Mouse (Mus musculus) midbrain, embryonic 16.5 days (tissue): ENCODE measurements around the gene Pde4b. TPM values are rescaled to one million over a fixed set of nuclear protein-coding genes. Genes with fewer than 3 reads are reported as not detected.

Experiments used
- ATAC-seq: fragments of 200-750 bp; cut with Nextera tagmentation; 2 replicates; pipeline ENCODE4 v1.8.0; 2017; ENCODE audit warnings: moderate TSS enrichment
- H3K27ac ChIP-seq: fragments of 300-500 bp; sonication (generic); 2 replicates; pipeline ENCODE4 v1.5.1; 2014; ENCODE audit warnings: mild to moderate bottlenecking, low read length, mixed read lengths
- H3K27me3 ChIP-seq: fragments of 300-500 bp; sonication (generic); 2 replicates; pipeline ENCODE4 v1.6.1; 2014; ENCODE audit warnings: low read depth, low read length, mixed read lengths; ENCODE audit not compliant: control insufficient read depth, insufficient read depth
- H3K36me3 ChIP-seq: fragments of 300-500 bp; sonication (generic); 2 replicates; pipeline ENCODE4 v1.6.1; 2014; ENCODE audit warnings: mild to moderate bottlenecking, low read length, moderate library complexity, mixed read lengths; ENCODE audit not compliant: control insufficient read depth, insufficient read depth
- H3K4me1 ChIP-seq: fragments of 300-500 bp; sonication (generic); 2 replicates; pipeline ENCODE4 v1.6.1; 2014; ENCODE audit warnings: mild to moderate bottlenecking, low read length, mixed read lengths; ENCODE audit not compliant: control insufficient read depth, insufficient read depth
- H3K4me2 ChIP-seq: fragments of 300-500 bp; sonication (generic); 2 replicates; pipeline ENCODE4 v1.6.1; 2014; ENCODE audit warnings: mild to moderate bottlenecking, low read length, mixed read lengths
- H3K4me3 ChIP-seq: fragments of 300-500 bp; sonication (generic); 2 replicates; pipeline ENCODE4 v1.5.1; 2014; ENCODE audit warnings: low read depth, mild to moderate bottlenecking, low read length, moderate library complexity, mixed read lengths
- H3K9ac ChIP-seq: fragments of 300-500 bp; sonication (generic); 2 replicates; pipeline ENCODE4 v1.6.1; 2014; ENCODE audit warnings: low read depth, low read length, mixed read lengths
- H3K9me3 ChIP-seq: fragments of 300-500 bp; sonication (generic); replicated peaks from 2 replicates; pipeline ENCODE4 v1.6.1; 2014; ENCODE audit warnings: mild to moderate bottlenecking, low read length, mixed read lengths; ENCODE audit not compliant: control insufficient read depth, poor library complexity, severe bottlenecking
- WGBS: fragments of 180-500 bp; shearing (Covaris S2); extraction: QIAGEN DNeasy Blood & Tissue Kit; methylation state at CpG from one replicate; pipeline ENCODE4 v1.1.7; 2014; 5-methylcytosine and 5-hydroxymethylcytosine counted together
- polyA plus RNA-seq: library from polyadenylated mRNA; unstranded; fragments of >200 nt; fragmentation: Nextera tagmentation; extraction: Ambion mirVana; gene quantifications from 2 replicates; pipeline ENCODE4 v1.2.1, GENCODE M21; 2015

Pde4b gene
- polyA plus RNA-seq, 1 experiment from 2014 or later, result 64.5 TPM

GRCm38 (mm10) chr4:102621120-102621519 lies 533.8 kb downstream of the Pde4b start:
- no peak overlapping the region for H3K4me2 ChIP-seq
- H3K4me3 ChIP-seq, result no peak overlapping the region
- 90% methylated on average over 2 of the region's 2 CpGs for WGBS
- no peaks in the 10 kb centered on the region for H3K9me3 ChIP-seq
- no peak for ATAC-seq
- H3K36me3 ChIP-seq, result no peaks in the 10 kb centered on the region
- H3K27ac ChIP-seq, result no peak overlapping the region
- H3K9ac ChIP-seq, result no peak overlapping the region
- no peaks in the 10 kb centered on the region for H3K4me1 ChIP-seq
- no peaks in the 10 kb centered on the region for H3K27me3 ChIP-seq

- H3K4me3 ChIP-seq, result no peak overlapping the region
- H3K4me1 ChIP-seq, result 0 out of 2 replicates have a peak, but pooled peaks cover under 1% of the 10 kb centered on the region
- H3K9me3 ChIP-seq, result no peaks in the 10 kb centered on the region
- no peaks in the 10 kb centered on the region for H3K36me3 ChIP-seq
- no peak overlapping the region for H3K27ac ChIP-seq
- 53% methylated on average over 5 of the region's 5 CpGs for WGBS
- H3K4me2 ChIP-seq, result no peak overlapping the region
- no peak for ATAC-seq
- no peaks in the 10 kb centered on the region for H3K27me3 ChIP-seq
- no peak overlapping the region for H3K9ac ChIP-seq
Measured at GRCm38 (mm10) chr4:102622977-102623376, 535.6 kb downstream of the Pde4b start.

DNA sequence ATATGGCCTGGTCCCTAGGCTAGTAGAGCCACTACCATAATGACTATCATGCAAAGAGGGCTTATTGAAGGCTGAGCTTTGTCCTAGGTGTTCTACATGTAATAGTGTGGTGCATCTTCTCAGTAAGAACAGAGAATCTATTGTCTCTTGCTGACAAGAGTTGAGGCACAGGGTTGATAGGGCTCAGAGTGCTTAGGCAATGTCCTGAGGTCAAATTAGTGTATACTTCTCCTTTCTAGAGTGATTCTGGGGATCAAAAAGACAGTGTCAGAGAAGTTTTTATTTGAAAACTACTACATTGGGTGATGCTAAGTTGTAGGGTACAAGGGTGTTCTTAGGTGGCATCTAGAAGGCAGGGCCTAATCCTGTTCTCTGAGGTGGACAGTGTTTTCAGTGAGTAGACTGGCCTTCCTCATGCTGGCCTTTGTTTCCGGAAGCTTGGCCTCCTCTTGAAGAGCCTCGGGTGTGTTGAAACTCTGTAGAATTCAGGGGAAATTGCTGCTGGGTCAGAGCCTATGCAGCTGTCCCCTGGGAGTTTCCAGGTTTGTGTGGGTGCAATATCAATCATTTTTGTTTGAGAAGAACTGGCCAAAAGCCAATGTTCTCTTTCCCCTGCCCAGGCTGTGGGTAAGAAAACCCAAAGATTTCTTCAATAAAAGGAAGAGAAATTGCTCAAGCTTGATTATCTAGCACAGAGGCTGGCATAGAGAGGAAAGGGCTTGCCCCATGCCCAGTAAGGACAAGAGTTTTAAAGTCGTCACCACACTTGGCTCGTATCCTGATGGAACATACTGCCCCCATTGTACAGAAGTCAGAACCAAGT lies 536.7 kb downstream of the Pde4b start:
- no peak overlapping the region for H3K4me3 ChIP-seq
- H3K9me3 ChIP-seq, result no peaks in the 10 kb centered on the region
- H3K27me3 ChIP-seq, result no peaks in the 10 kb centered on the region
- no peak overlapping the region for H3K27ac ChIP-seq
- no peaks in the 10 kb centered on the region for H3K36me3 ChIP-seq
- ATAC-seq, result no peak
- H3K4me2 ChIP-seq, result no peak overlapping the region
- H3K4me1 ChIP-seq, result 0 out of 2 replicates have a peak, but pooled peaks cover 2% of the 10 kb centered on the region
- H3K9ac ChIP-seq, result no peak overlapping the region
- 85% methylated on average over 4 of the region's 4 CpGs for WGBS

GRCm38 (mm10) chr4:102624937-102625336 lies 537.6 kb downstream of the Pde4b start:
- no peaks in the 10 kb centered on the region for H3K36me3 ChIP-seq
- H3K27me3 ChIP-seq, result no peaks in the 10 kb centered on the region
- H3K4me2 ChIP-seq, result no peak overlapping the region
- ATAC-seq, result no peak
- 83% methylated on average over 8 of the region's 8 CpGs for WGBS
- 0 out of 2 replicates have a peak, but pooled peaks cover 2% of the 10 kb centered on the region for H3K4me1 ChIP-seq
- no peaks in the 10 kb centered on the region for H3K9me3 ChIP-seq
- no peak overlapping the region for H3K4me3 ChIP-seq
- H3K9ac ChIP-seq, result no peak overlapping the region
- no peak overlapping the region for H3K27ac ChIP-seq

DNA sequence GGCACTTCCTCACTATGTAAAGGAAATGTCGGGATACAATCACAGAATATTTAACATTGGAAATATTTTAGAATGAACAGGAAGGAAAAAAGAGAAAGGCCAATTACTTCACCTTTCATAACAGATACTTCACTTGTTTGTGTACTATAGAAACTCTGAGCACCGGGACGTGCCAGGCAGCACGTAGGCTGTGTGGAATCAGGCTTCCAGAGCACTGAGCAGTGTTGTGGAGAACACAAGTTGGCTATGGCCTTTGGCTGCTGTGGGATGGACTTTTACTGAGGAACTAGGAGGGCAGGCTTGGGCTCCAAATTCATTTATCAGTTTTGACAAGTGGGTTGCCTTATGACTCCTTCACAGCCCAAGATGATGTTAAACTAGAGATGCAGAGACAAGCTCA lies 540.5 kb downstream of the Pde4b start:
- 89% methylated on average over 4 of the region's 4 CpGs for WGBS
- H3K9ac ChIP-seq, result no peak overlapping the region

DNA sequence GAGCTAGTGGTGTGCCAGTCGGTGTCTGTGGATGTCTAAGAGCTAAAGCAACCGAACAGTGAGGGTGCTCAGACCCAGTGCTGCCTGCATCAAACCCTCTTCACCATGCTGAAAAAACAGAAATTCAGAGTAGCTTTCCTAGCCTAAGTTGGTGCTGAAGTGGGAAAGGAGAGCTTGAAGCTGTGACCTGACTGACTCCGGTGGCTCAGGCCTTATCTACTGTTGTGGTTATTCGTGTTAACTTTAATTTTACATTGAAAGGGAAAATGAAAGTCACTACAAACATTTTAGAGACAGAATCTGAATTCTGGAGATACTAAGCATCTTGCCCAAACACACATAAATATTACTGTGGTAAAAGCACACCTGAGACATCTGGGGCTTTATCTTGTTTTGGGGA lies 542.3 kb downstream of the Pde4b start:
- no peaks in the 10 kb centered on the region for H3K36me3 ChIP-seq
- no peaks in the 10 kb centered on the region for H3K9me3 ChIP-seq
- no peak for ATAC-seq
- no peak overlapping the region for H3K9ac ChIP-seq
- H3K27ac ChIP-seq, result no peak overlapping the region
- 0 out of 2 replicates have a peak, but pooled peaks cover 2% of the 10 kb centered on the region for H3K4me1 ChIP-seq
- 84% methylated on average over 4 of the region's 4 CpGs for WGBS
- H3K27me3 ChIP-seq, result no peaks in the 10 kb centered on the region
- H3K4me2 ChIP-seq, result no peak overlapping the region
- H3K4me3 ChIP-seq, result no peak overlapping the region

More for the DNA sequence above, 540.5 kb downstream of the Pde4b start:
- Histone ChIP-seq H3K27me3 (no peaks in the 10 kb centered on the region), H3K4me3 (no peak overlapping the region), H3K9me3 (no peaks in the 10 kb centered on the region), H3K4me1 (0 out of 2 replicates have a peak, but pooled peaks cover 2% of the 10 kb centered on the region), H3K4me2 (no peak overlapping the region), H3K36me3 (no peaks in the 10 kb centered on the region), H3K27ac (no peak overlapping the region)
- no peak for ATAC-seq

- Histone ChIP-seq H3K36me3 (no peaks in the 10 kb centered on the region), H3K4me1 (0 out of 2 replicates have a peak, but pooled peaks cover 2% of the 10 kb centered on the region), H3K27ac (no peak overlapping the region), H3K4me3 (no peak overlapping the region), H3K9ac (no peak overlapping the region), H3K9me3 (no peaks in the 10 kb centered on the region), H3K4me2 (no peak overlapping the region), H3K27me3 (no peaks in the 10 kb centered on the region)
- no peak for ATAC-seq
- 50% methylated on average over 6 of the region's 6 CpGs for WGBS
Measured at GRCm38 (mm10) chr4:102630261-102630660, 542.9 kb downstream of the Pde4b start.

DNA sequence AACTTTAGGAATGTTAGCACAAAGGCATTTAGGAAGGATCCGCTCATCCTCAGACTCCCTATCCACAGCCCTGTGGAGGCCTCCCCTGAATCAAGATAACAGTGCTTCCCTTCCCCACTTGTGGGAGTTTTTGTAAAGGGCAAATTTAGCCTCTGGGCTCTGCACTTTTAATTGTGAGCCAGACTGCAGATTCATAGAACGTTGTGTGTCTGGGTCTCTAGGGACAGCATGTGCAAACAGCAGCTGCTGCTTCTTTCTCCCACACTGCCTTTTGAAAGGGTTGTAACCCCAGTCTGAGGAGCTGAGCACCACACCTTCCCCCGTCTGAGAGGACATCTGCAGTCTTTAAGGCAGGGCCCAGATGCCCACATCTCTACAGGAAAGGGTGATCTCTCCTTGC lies 544.3 kb downstream of the Pde4b start:
- Histone ChIP-seq H3K9ac (no peak overlapping the region), H3K4me1 (0 out of 2 replicates have a peak, but pooled peaks cover 2% of the 10 kb centered on the region), H3K36me3 (no peaks in the 10 kb centered on the region), H3K9me3 (no peaks in the 10 kb centered on the region), H3K27ac (no peak overlapping the region), H3K4me3 (no peak overlapping the region), H3K27me3 (no peaks in the 10 kb centered on the region), H3K4me2 (no peak overlapping the region)
- WGBS, result 43% methylated on average over 3 of the region's 3 CpGs
- ATAC-seq, result no peak

DNA sequence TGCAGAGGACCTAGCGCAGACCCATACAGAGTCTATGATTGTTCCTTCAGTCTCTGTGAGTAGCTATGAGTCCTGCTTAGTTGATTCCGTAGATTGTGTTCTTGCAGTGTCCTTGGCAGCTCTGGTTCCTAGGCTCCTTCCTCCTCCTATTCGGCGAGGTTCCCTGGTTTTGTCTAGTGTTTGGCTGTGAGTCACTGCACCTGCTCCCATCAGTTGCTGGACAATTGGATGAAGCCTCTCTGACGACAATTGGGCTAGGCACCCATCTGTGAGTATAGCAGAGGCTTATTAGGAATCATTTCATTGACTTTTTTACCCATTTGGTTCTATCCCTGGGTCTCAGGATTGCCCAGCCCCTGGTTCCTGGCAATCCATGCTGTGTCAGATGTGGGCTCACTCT lies 545.9 kb downstream of the Pde4b start:
- H3K9me3 ChIP-seq, result no peaks in the 10 kb centered on the region
- H3K36me3 ChIP-seq, result no peaks in the 10 kb centered on the region
- WGBS, result 86% methylated on average over 5 of the region's 5 CpGs
- H3K9ac ChIP-seq, result no peak overlapping the region
- no peak overlapping the region for H3K4me2 ChIP-seq
- ATAC-seq, result no peak
- no peaks in the 10 kb centered on the region for H3K27me3 ChIP-seq
- H3K4me1 ChIP-seq, result no peaks in the 10 kb centered on the region
- no peak overlapping the region for H3K27ac ChIP-seq
- H3K4me3 ChIP-seq, result no peak overlapping the region
